Mouse (Mus musculus): Measurements from ENCODE around the gene Zmat3.
A peak's percentile ranks its signal among the peaks of the same experiment; 100 is the strongest.

The Zmat3 gene

DNA sequence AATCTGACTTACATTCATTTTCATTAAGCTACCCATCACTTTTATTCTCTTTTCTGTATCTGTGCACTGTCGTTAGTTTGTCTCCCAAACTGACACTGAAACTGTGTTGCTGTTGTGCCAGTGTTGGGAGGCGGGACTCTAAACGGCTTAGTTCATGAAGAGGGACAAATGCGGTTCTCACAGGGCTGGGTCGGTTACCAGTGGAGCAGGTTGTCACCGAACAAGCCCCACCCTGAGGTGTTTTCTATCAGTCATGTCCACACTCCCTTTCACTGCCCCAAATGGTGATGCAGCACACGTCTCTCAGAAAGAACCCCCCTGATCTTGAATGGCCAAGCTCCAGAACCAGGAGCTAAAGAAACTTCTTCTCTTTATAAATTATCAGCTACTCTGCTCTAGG lies 6.1 kb upstream of the Zmat3 start:
- no peak for DNase-seq (ENCODE audit: low read depth, low spot score)

DNA sequence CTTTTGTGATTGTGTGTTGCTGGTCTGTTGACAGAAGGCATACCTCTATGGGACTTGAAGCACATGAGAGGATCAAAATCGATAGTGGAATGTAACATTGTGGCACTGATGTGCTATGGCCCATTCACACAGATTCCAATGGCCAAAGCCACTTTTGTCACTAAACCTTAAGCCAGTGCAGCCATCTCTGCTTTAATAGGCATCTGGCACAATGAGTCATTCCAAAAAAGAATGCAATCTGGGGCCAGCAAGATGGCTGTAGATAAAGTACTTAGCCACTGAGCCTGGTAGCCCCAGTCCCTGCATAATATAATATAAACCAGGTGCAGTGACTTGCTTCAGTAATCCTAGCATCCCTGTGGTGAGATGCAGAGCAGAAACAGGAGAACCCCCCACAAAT lies 1.7 kb upstream of the Zmat3 start:
- no peak for DNase-seq (ENCODE audit: low read depth, low spot score)

DNA sequence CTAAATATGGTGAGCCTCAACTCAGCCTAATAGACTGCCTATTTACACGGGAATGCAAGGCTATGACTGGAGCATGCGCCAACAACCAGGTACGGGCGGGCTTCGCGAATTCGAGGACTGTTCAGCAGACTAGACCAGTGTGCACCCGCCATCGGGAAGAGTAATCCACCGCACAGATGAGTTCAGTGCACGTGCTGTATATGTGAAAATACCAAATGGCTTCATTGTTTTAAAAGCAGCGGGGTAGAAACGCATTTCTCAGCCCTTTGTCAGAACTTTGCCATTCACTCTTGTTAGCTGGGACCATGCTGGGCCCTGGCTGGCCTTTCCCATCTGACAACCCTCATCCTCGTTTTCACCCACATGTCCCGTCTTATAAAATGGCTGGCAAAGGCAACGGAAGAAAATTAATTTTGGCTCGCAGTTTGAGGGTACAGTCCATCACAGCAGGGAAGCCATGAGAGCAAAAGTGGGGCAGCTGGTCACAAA lies 476 bp upstream of the Zmat3 start:
- no peak for DNase-seq (ENCODE audit: low read depth, low spot score)

GRCm38 (mm10) chr3:32364841-32365545 lies 821 bp downstream of the Zmat3 start:
- DNase-seq (ENCODE audit: low read depth, low spot score) = no peak

GRCm38 (mm10) chr3:32364195-32364594 lies 1.6 kb downstream of the Zmat3 start:
- DNase-seq (ENCODE audit: low read depth, low spot score) = no peak

- no peak for DNase-seq (ENCODE audit: low read depth, low spot score)
Observed at GRCm38 (mm10) chr3:32361221-32361620, 4.6 kb downstream of the Zmat3 start.

DNA sequence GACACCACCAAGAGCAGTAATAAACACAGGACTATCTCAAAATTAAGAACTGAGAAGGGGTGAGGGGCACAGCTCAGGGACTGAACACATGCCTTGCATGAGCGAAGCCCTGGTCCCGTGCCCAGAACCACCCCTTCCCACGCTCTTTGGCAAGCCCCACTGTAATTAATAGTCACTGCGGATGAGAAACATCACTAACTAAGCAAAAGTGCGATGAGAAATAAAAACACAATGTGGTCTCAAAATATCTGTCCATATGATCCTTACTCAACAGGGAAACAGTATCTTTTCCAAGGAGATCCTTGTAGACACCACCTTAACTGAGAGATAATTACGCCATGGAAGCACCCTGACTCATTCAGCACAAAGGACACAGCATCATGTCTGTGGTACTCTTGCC lies 17.9 kb downstream of the Zmat3 start:
- DNase-seq (ENCODE audit: low read depth, low spot score) = no peak

- no peak for DNase-seq (ENCODE audit: low read depth, low spot score)
Observed at GRCm38 (mm10) chr3:32345249-32345648, 20.6 kb downstream of the Zmat3 start.

DNA sequence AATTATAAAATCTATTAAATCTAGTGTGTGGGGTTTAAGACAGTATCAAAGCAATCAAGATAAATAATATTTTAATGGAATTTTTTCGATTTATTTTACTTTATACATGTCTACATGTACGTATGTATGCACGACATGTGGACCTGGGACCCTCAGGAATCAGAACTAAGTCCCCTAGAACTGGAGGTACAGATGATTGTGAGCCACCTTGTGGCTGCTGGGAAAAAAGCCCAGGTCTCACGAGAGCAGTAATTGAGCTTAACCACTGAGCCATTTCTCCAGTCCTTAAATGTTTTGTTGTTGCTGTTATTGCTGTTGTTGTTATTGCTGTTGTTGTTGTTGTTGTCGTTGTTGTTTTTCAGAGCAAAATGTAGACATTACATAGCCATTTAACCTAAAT lies 21.0 kb downstream of the Zmat3 start:
- DNase-seq (ENCODE audit: low read depth, low spot score) = no peak

GRCm38 (mm10) chr3:32343371-32343770 lies 22.4 kb downstream of the Zmat3 start:
- DNase-seq (ENCODE audit: low read depth, low spot score) = no peak

DNA sequence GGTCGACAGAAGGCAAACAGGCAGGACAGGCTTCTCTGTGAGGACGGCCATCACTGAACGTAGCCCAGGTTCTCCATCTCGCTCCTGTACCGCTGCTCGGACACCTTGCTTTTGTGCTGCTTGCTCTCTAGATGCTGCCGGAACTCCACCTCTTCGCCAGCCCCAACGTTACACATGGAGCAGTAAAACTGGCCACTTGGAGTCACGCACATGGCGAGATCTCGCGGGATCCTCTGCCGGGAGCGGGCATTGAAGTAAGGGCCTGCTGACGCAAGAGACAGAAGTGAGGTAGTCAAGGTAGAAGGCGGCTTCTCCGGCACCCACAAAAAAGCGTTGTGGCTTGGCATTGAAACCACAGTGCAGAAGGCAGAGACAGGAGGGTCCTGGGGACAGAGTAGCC lies 24.4 kb downstream of the Zmat3 start:
- DNase-seq (ENCODE audit: low read depth, low spot score) = no peak

- no peak for DNase-seq (ENCODE audit: low read depth, low spot score)
Observed at GRCm38 (mm10) chr3:32338231-32338630, 27.6 kb downstream of the Zmat3 start.

DNA sequence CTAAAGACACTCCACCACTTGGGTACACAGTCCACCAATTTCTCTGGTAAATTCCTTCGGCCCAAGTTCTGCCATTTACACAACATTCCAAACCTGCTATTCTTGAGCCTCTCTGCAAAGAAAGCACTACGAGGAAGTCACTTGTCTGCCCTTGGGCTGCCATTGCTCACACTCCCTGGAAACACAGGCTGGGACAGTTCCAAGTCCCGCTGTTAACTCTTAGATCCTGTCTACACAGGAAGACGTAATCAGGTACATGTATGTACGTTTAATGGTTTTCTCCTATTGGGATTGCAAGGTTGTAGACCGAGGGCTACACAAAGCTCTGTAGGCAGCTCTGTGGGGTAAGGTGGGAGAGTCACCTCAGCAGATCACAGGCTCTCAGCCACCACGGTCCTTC lies 28.0 kb downstream of the Zmat3 start:
- no peak for DNase-seq (ENCODE audit: low read depth, low spot score)

GRCm38 (mm10) chr3:32334901-32335300 lies 30.9 kb downstream of the Zmat3 start:
- no peak for DNase-seq (ENCODE audit: low read depth, low spot score)

DNA sequence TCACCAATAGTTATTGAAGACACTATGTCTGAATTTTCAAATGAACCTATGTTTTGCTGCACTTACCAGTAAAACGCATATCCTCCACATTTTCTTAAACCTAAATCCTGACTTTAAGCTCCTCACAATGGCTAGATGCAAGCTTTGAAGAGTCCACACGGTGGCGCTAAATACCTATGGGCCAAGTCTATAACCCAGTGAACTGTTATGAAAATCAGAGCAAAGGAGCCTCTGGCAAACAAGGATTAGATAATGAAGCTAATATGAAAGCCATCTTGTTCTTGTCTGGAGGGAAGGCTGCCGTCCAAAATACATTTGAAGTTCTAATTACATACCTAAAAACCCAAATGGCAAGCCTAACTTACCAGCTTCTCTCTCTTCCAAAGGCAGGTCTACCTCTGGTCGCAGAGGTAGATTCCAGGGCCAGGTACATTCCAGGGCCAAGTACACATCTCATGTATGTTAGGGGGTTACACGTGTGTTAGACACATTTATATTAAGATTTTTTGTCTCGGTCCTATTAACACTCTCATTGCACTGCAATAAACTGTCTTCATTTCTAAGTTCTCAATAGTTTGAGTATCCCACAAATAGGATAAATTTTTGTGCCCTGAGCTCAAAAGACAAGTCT lies 32.2 kb downstream of the Zmat3 start:
- no peak for DNase-seq (ENCODE audit: low read depth, low spot score)

DNA sequence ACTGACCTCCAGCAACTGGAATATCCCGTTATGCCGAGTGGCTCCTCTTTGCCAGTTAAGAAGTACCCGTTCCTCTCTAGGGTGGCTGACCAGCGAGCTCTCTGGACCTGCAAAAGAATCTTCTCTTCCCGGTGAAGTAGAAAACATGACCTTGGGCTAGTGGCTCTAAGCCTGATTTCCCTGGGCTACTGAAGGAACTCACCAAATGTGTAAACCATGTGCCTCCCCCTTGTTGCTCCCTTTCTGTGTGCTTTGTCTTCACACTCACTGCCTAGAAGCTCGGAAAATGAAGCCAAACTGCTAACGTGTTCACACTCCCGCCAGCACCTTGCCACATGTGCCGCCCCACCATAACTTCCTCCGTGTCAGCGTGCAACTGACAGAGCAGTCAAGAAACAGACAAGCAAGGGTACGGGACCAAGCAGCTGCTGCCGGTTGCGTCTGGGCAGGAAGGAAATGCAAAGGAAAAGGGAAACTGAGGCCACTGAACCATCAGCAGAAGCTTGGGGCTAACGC lies 47.9 kb downstream of the Zmat3 start:
- DNase-seq (ENCODE audit: low read depth, low spot score) = no peak

DNA sequence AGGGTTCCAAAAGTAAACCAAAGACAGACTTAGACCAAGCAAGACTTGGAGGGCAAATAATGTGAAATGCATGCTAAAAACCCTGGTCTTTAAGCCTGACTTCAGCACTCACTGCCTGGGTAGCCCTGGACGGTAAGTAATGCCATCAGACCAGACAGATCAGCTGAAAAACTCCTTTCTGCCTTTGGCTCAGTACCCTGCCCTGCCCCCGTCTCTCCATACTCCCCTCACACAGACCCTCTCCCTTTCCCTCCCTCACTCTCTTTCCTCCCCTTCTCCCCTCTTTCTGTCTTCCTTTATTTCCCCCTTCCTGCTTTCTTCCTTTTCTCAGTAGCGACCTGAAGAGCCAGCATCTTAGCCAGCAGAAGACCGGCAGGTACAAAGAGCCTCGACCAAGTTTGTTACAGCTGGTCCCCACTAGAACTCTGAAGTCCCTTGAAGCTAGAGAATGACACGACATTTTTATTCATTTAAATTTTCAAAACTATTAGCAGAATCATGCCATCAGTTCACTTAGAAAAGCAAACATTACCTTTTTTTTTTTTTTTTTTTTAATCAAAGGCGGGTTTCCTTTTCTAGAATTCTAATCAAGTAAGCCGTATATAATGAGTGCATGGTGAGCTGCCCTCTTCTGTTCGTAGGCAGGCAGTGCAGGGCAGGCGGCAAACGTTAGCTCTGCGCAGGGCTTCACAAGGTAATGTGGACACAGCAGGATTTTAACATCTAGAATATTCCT lies 48.5 kb downstream of the Zmat3 start:
- peak; percentile 36 for DNase-seq (ENCODE audit: low read depth, low spot score)

DNA sequence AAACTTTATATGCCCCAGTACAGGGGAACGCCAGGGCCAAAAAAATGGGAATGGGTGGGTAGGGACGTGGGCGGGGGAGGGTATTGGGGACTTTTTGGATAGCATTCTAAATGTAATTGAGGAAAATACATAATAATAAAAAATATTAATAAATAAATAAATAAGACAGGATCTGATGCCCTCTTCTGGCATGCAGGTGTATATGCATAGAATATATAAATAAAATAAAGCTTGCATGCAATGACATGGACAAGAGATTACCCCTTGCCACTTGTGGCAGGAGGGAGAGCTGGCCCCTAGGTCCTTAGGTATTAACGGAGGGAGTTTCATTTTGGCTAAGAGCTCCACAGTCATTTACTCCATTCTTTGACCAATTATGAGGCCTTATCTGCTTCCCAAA lies 51.1 kb downstream of the Zmat3 start:
- no peak for DNase-seq (ENCODE audit: low read depth, low spot score)

- no peak for DNase-seq (ENCODE audit: low read depth, low spot score)
Observed at GRCm38 (mm10) chr3:32304171-32304570, 61.6 kb downstream of the Zmat3 start.

DNA sequence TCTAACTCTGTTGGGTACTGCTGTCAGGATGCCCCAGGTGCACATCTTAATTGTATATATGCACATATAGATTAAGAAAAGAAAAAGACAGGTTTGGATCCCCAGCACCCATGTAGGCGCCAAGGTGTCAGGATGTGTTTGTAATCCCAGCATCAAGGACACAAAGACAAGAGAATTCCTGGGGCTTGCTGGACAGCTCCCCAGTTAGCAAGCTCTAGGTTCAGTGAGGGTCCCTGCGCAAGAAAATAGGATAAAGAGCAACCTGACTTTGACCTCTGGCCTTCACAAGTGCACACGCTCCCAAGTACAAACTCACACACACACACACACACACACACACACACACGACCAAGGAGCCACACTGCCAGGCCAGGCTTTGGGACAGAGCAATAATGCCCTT lies 73.8 kb downstream of the Zmat3 start:
- DNase-seq (ENCODE audit: low read depth, low spot score) = no peak

Measured in WW6 (cell line).